Mouse (Mus musculus): ENCODE data around the gene Tlr9.

The Tlr9 gene

GRCm38 (mm10) chr9:106222261-106222851 is at the start of gene Tlr9:
Gene Tlr9 (plus strand): TSS chr9:106222598.
- DNase-seq (ENCODE audit: extremely low read depth, low read depth, low spot score) = no peak

GRCm38 (mm10) chr9:106173363-106173762 is 49.0 kb upstream of the Tlr9 start:
- DNase-seq (ENCODE audit: extremely low read depth, low read depth, low spot score) = no peak

GRCm38 (mm10) chr9:106175552-106176200 is 46.7 kb upstream of the Tlr9 start:
- DNase-seq (ENCODE audit: extremely low read depth, low read depth, low spot score) = no peak

- DNase-seq (ENCODE audit: extremely low read depth, low read depth, low spot score) = no peak
Measured at GRCm38 (mm10) chr9:106176769-106177168, 45.6 kb upstream of the Tlr9 start.

GRCm38 (mm10) chr9:106177799-106178198 is 44.6 kb upstream of the Tlr9 start:
- DNase-seq (ENCODE audit: extremely low read depth, low read depth, low spot score) = no peak

- DNase-seq (ENCODE audit: extremely low read depth, low read depth, low spot score) = no peak
Measured at GRCm38 (mm10) chr9:106179454-106179853, 42.9 kb upstream of the Tlr9 start.

GRCm38 (mm10) chr9:106179964-106180363 is 42.4 kb upstream of the Tlr9 start:
- DNase-seq (ENCODE audit: extremely low read depth, low read depth, low spot score) = no peak

GRCm38 (mm10) chr9:106182146-106182545 is 40.3 kb upstream of the Tlr9 start:
- no peak for DNase-seq (ENCODE audit: extremely low read depth, low read depth, low spot score)

- DNase-seq (ENCODE audit: extremely low read depth, low read depth, low spot score) = no peak
Measured at GRCm38 (mm10) chr9:106183996-106184395, 38.4 kb upstream of the Tlr9 start.

- no peak for DNase-seq (ENCODE audit: extremely low read depth, low read depth, low spot score)
Measured at GRCm38 (mm10) chr9:106191355-106191754, 31.0 kb upstream of the Tlr9 start.

GRCm38 (mm10) chr9:106192024-106192423 is 30.4 kb upstream of the Tlr9 start:
- no peak for DNase-seq (ENCODE audit: extremely low read depth, low read depth, low spot score)

- no peak for DNase-seq (ENCODE audit: extremely low read depth, low read depth, low spot score)
Measured at GRCm38 (mm10) chr9:106192998-106193397, 29.4 kb upstream of the Tlr9 start.

- DNase-seq (ENCODE audit: extremely low read depth, low read depth, low spot score) = no peak
Measured at GRCm38 (mm10) chr9:106193930-106194807, 28.2 kb upstream of the Tlr9 start.

GRCm38 (mm10) chr9:106195693-106196092 is 26.7 kb upstream of the Tlr9 start:
- no peak for DNase-seq (ENCODE audit: extremely low read depth, low read depth, low spot score)

- DNase-seq (ENCODE audit: extremely low read depth, low read depth, low spot score) = no peak
Measured at GRCm38 (mm10) chr9:106197081-106197713, 25.2 kb upstream of the Tlr9 start.

GRCm38 (mm10) chr9:106197732-106198131 is 24.7 kb upstream of the Tlr9 start:
- DNase-seq (ENCODE audit: extremely low read depth, low read depth, low spot score) = no peak

- DNase-seq (ENCODE audit: extremely low read depth, low read depth, low spot score) = no peak
Measured at GRCm38 (mm10) chr9:106198962-106199458, 23.4 kb upstream of the Tlr9 start.

- DNase-seq (ENCODE audit: extremely low read depth, low read depth, low spot score) = no peak
Measured at GRCm38 (mm10) chr9:106199535-106200272, 22.7 kb upstream of the Tlr9 start, which contains the start of gene Ppm1m. Gene Ppm1m (minus strand): TSS chr9:106199746.

- no peak for DNase-seq (ENCODE audit: extremely low read depth, low read depth, low spot score)
Measured at GRCm38 (mm10) chr9:106201895-106202294, 20.5 kb upstream of the Tlr9 start.

- no peak for DNase-seq (ENCODE audit: extremely low read depth, low read depth, low spot score)
Measured at GRCm38 (mm10) chr9:106202819-106203636, 19.4 kb upstream of the Tlr9 start, which contains the start of gene Twf2. Gene Twf2 (plus strand): TSS chr9:106203108.

All from fat pad, adult 2 months (tissue).